Mouse (Mus musculus): ENCODE data around the gene Dnm1. TPM values are rescaled to one million over a fixed set of nuclear protein-coding genes. Genes with fewer than 3 reads are reported as not detected.
"Not testable (repeated sequence)": the region's sequence is repeated elsewhere in the genome, so short reads cannot be mapped to it uniquely, and the experiment has no call there.

Dnm1 gene
- total RNA-seq, 2 experiments from 2014 or later = 707 to 727 TPM

- intact Hi-C loops (cut with DNase I) = no loop called here
- DNase-seq (ENCODE audit: extremely low spot score in 1 of 2, low spot score in 2 of 2) = no peak
Observed at GRCm38 (mm10) chr2:32304145-32304832, 48.8 kb downstream of the Dnm1 start.

- no peak for DNase-seq (ENCODE audit: extremely low spot score in 1 of 2, low spot score in 2 of 2)
Observed at GRCm38 (mm10) chr2:32302952-32303351, 50.2 kb downstream of the Dnm1 start.

GRCm38 (mm10) chr2:32299469-32299868, 53.7 kb downstream of the Dnm1 start:
- DNase-seq (ENCODE audit: extremely low spot score in 1 of 2, low spot score in 2 of 2) = no peak
- intact Hi-C loops (cut with DNase I) = no loop called here

More at GRCm38 (mm10) chr2:32302952-32303351, 50.2 kb downstream of the Dnm1 start:
- intact Hi-C loops (cut with DNase I) = no loop called here

- DNase-seq (ENCODE audit: extremely low spot score in 1 of 2, low spot score in 2 of 2); intact Hi-C loops (cut with DNase I): not testable (repeated sequence)
Observed at GRCm38 (mm10) chr2:32295842-32296241, 57.3 kb downstream of the Dnm1 start.

- intact Hi-C loops (cut with DNase I) = no loop called here
- DNase-seq (ENCODE audit: extremely low spot score in 1 of 2, low spot score in 2 of 2) = no peak
Observed at GRCm38 (mm10) chr2:32295285-32295684, 57.9 kb downstream of the Dnm1 start.

GRCm38 (mm10) chr2:32294348-32294747, 58.8 kb downstream of the Dnm1 start:
- no peak for DNase-seq (ENCODE audit: extremely low spot score in 1 of 2, low spot score in 2 of 2)
- intact Hi-C loops (cut with DNase I) = no loop called here

GRCm38 (mm10) chr2:32289578-32289977, 63.6 kb downstream of the Dnm1 start:
- no peak for DNase-seq (ENCODE audit: extremely low spot score in 1 of 2, low spot score in 2 of 2)
- intact Hi-C loops (cut with DNase I) = no loop called here

GRCm38 (mm10) chr2:32288371-32288931, 64.7 kb downstream of the Dnm1 start:
- DNase-seq (ENCODE audit: extremely low spot score in 1 of 2, low spot score in 2 of 2) = no peak
- intact Hi-C loops (cut with DNase I) = no loop called here

GRCm38 (mm10) chr2:32287923-32288367, 65.2 kb downstream of the Dnm1 start, which contains the start of gene Swi5:
TSS of gene Swi5 (minus strand) at chr2:32288075.
- peak; percentile 98 to 100 for DNase-seq (ENCODE audit: extremely low spot score in 1 of 2, low spot score in 2 of 2)
- intact Hi-C loops (cut with DNase I) = no loop called here

- DNase-seq (ENCODE audit: extremely low spot score in 1 of 2, low spot score in 2 of 2) = no peak
- intact Hi-C loops (cut with DNase I) = no loop called here
Observed at GRCm38 (mm10) chr2:32287334-32287840, 65.8 kb downstream of the Dnm1 start, which contains the start of gene Golga2. TSS of gene Golga2 (plus strand) at chr2:32287384.

- DNase-seq (ENCODE audit: extremely low spot score in 1 of 2, low spot score in 2 of 2) = no peak
- intact Hi-C loops (cut with DNase I) = no loop called here
Observed at GRCm38 (mm10) chr2:32283986-32284385, 69.2 kb downstream of the Dnm1 start.

GRCm38 (mm10) chr2:32282727-32283126, 70.4 kb downstream of the Dnm1 start:
- DNase-seq (ENCODE audit: extremely low spot score in 1 of 2, low spot score in 2 of 2) = peak in 1 of 2 experiments; percentile 39
- intact Hi-C loops (cut with DNase I) = no loop called here

GRCm38 (mm10) chr2:32282289-32282688, 70.8 kb downstream of the Dnm1 start:
- no peak for DNase-seq (ENCODE audit: extremely low spot score in 1 of 2, low spot score in 2 of 2)
- intact Hi-C loops (cut with DNase I) = no loop called here

GRCm38 (mm10) chr2:32275823-32276222, 77.3 kb downstream of the Dnm1 start:
- DNase-seq (ENCODE audit: extremely low spot score in 1 of 2, low spot score in 2 of 2) = no peak
- intact Hi-C loops (cut with DNase I) = no loop called here

- intact Hi-C loops (cut with DNase I) = no loop called here
- DNase-seq (ENCODE audit: extremely low spot score in 1 of 2, low spot score in 2 of 2) = peak in 1 of 2 experiments; percentile 50
Observed at GRCm38 (mm10) chr2:32260635-32261034, 92.5 kb downstream of the Dnm1 start.

- intact Hi-C loops (cut with DNase I) = no loop called here
- DNase-seq (ENCODE audit: extremely low spot score in 1 of 2, low spot score in 2 of 2) = peak; percentile 82 to 92
Observed at GRCm38 (mm10) chr2:32259657-32260417, 93.3 kb downstream of the Dnm1 start, which contains the start of gene Uck1. TSS of gene Uck1 (minus strand) at chr2:32260159.

GRCm38 (mm10) chr2:32258887-32259533, 94.1 kb downstream of the Dnm1 start:
- intact Hi-C loops (cut with DNase I) = no loop called here
- peak in 1 of 2 experiments; percentile 37 for DNase-seq (ENCODE audit: extremely low spot score in 1 of 2, low spot score in 2 of 2)
